Mouse (Mus musculus): ENCODE data around the gene Irak3. TPM values are rescaled to one million over a fixed set of nuclear protein-coding genes. Genes with fewer than 3 reads are reported as not detected.

Irak3 gene
- polyA plus RNA-seq (2015; fragmentation: Nextera tagmentation; extraction: Ambion mirVana) = 2.6 and 4.0 TPM in 2 replicates

GRCm38 (mm10) chr10:120201961-120202402 is at the start of gene Irak3:
Gene Irak3, minus strand, starts transcription at chr10:120202130.

DNA sequence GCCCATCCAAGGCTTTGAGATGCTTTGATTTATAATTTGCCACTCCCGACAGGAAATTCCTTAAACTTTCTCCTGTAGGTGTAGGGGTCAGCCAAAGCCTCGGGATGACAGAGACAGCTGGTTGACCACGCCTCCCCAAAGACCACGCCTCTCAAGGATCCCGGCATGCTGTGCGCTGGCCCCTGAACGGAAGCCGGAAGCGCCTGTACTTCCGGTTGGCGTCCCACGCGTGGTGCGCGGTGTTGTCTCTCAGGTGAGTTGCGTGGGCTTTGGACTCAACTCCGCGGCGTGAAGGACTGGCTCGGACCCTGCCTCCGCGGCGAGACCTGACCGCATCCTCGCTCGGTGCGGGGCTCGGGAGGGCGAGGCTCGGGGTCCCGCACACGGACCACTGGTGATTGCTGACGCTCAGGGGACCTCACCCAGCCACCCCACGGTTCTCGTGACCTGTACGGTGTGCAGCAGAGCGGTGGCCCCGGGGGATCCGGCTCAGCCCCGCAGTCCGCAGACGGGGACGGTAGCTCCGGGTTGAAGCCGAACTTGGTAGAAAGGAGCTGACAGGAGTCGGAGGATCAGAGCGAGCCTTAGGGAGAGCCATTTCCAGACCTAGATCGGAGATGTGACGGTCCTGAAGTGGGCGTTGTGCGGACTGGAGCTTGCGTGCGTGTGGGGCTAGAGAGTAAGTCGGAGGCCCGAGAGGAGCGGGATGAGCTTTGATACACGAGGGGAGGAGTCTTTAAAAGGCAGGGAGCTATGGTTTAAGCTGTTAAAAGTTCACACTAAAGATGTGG is 25.1 kb upstream of the Irak3 start, which contains the start of gene Llph:
Gene Llph (plus strand): TSS at position 200 of the 791 bp plus-strand sequence.

DNA sequence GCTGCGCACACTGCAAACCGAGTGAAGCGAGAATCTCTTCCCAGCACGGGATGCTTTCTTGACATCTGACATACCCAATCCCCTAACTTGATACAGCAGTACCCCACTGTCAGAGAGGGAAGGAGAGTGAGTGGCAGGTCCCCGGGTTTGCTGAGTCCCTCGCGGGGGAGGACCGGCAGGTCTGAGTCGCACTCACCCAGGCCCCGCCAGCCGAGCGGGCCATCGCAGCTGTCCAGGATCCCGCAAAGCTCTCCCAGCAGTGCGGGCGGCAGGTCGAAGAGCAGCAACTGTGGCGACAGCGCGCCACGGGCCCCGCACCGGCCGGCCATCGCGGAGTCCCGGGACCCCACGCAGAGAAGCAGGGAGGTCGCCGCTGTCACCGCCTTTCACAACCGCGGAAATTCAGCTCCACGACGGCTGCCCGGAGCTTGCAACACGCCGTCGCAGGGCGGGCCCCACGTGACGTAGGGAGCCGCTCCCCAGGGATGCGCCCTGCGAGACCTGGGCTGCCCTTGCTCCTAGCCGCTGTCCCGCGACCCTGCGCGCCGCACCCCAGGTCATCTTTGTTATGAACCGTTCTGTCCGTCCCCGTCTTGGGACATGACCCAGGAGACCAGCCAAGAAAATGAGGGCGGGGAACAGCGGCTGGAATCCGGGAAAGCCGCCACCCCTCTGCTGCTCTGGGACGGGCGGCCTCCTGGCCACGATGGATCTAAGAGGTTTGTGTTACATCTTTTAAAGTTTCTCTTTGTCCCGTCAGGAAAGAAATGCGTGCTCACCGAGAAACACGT is 604 bp downstream of the Irak3 start, which contains the start of gene Tmbim4:
Gene Tmbim4 (plus strand): TSS at position 460 of the 791 bp plus-strand sequence.

GRCm38 (mm10) chr10:120112507-120113396 is 89.2 kb downstream of the Irak3 start, which contains the start of gene Helb:
Gene Helb, minus strand, starts transcription at chr10:120112987.

Other genes starting within 250 kb of the Irak3 start
- gene Helb, start 89.1 kb downstream of the Irak3 start, polyA plus RNA-seq (2015; fragmentation: Nextera tagmentation; extraction: Ambion mirVana) = 11.2 and 12.0 TPM in 2 replicates
- gene Tmbim4, start 540 bp downstream of the Irak3 start, polyA plus RNA-seq (2015; fragmentation: Nextera tagmentation; extraction: Ambion mirVana) = 111 and 124 TPM in 2 replicates
- gene Llph, start 24.9 kb upstream of the Irak3 start, polyA plus RNA-seq (2015; fragmentation: Nextera tagmentation; extraction: Ambion mirVana) = 57.1 and 59.7 TPM in 2 replicates